Mouse (Mus musculus) hematopoietic multipotent progenitor cell, adult 10-12 weeks (in vitro differentiated cells): ENCODE data around the gene Cobl. TPM values are rescaled to one million over a fixed set of nuclear protein-coding genes. Genes with fewer than 3 reads are reported as not detected.

ENCODE experiments used
- polyA plus RNA-seq: library from polyadenylated mRNA; stranded (reverse); fragments of >175 nt; gene quantifications from 2 replicates; pipeline ENCODE4 v1.2.3, GENCODE M21; 2012; ENCODE audit warnings: low replicate concordance

Cobl gene
- polyA plus RNA-seq: 0.02 and 0.06 TPM in 2 replicates

GRCm38 (mm10) chr11:12464181-12465162, at the start of gene Cobl:
Gene Cobl, minus strand, starts transcription at chr11:12464960.

